Mouse (Mus musculus) neural tube, embryonic 14.5 days (tissue): ENCODE measurements at regions not wholly inside any gene's neighbourhood (a gene's known extent, or its start where the extent isn't known, plus 50 kb on each side); places are given as distances from the start of the nearest gene placed in this dataset.
A peak's percentile ranks its signal among the peaks of the same experiment; 100 is the strongest.

Source experiments
- ATAC-seq: fragments of 200-750 bp; cut with Nextera tagmentation; 2 replicates; pipeline ENCODE4 v1.8.0; 2017; ENCODE audit warnings: low read depth, mild to moderate bottlenecking, moderate TSS enrichment, moderate library complexity
- H3K27ac ChIP-seq: fragments of 300-500 bp; sonication (generic); 2 replicates; pipeline ENCODE4 v1.5.1; 2014; ENCODE audit warnings: low read depth, mild to moderate bottlenecking, control low read depth, low read length, moderate library complexity, mixed read lengths
- H3K27me3 ChIP-seq: fragments of 300-500 bp; sonication (generic); 2 replicates; pipeline ENCODE4 v1.6.1; 2014; ENCODE audit warnings: low read length; ENCODE audit not compliant: control insufficient read depth, insufficient read depth
- H3K36me3 ChIP-seq: fragments of 300-500 bp; sonication (generic); 2 replicates; pipeline ENCODE4 v1.6.1; 2014; ENCODE audit warnings: low read length, mixed read lengths; ENCODE audit not compliant: control insufficient read depth, insufficient read depth
- H3K4me1 ChIP-seq: fragments of 300-500 bp; sonication (generic); 2 replicates; pipeline ENCODE4 v1.6.1; 2014; ENCODE audit warnings: low read length; ENCODE audit not compliant: control insufficient read depth, insufficient read depth
- H3K4me2 ChIP-seq: fragments of 300-500 bp; sonication (generic); 2 replicates; pipeline ENCODE4 v1.6.1; 2014; ENCODE audit warnings: mild to moderate bottlenecking, low read depth, low read length, control low read depth
- H3K4me3 ChIP-seq: fragments of 300-500 bp; sonication (generic); 2 replicates; pipeline ENCODE4 v1.5.1; 2014; ENCODE audit warnings: low read depth, low read length, control low read depth, mixed read lengths
- H3K9ac ChIP-seq: fragments of 300-500 bp; sonication (generic); replicated peaks from 2 replicates; pipeline ENCODE4 v1.6.1; 2014; ENCODE audit warnings: low read depth, mild to moderate bottlenecking, control low read depth, low read length, mixed read lengths
- H3K9me3 ChIP-seq: fragments of 300-500 bp; sonication (generic); 2 replicates; pipeline ENCODE4 v1.6.1; 2016; ENCODE audit warnings: low read length; ENCODE audit not compliant: control insufficient read depth
- WGBS: fragments of 180-500 bp; shearing (Covaris S2); extraction: QIAGEN DNeasy Blood & Tissue Kit; methylation state at CpG from one replicate; pipeline ENCODE4 v1.1.7; 2014; 5-methylcytosine and 5-hydroxymethylcytosine counted together

DNA sequence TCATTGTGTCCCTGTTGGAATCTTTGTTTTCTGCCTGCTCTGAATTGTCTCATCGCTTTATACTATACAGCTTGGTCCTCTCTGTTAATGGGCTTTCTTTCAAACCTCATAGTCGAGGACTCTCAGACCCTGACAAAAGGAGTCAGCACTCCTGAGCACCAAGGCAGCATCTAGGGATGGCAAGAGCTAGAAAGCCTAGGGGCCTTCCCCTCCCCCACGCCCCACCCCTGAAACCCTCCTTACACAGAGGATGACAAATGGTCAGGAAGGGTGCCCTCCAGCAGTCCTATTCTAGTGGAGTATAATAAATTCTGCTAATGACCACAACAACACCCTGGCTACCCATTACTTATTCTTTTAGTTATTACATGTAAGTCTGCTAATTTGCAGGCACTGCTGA lies 74.4 kb downstream of the Tbx19 start:
- peak; percentile 30; the same call in 1 of the 2 replicates for ATAC-seq
- Histone ChIP-seq H3K27me3 (no peaks in the 10 kb centered on the region), H3K4me2 (no peak overlapping the region), H3K4me1 (no peaks in the 10 kb centered on the region; the same call in 1 of the 2 replicates), H3K27ac (no peak overlapping the region), H3K4me3 (no peak overlapping the region), H3K36me3 (no peaks in the 10 kb centered on the region), H3K9ac (no peak overlapping the region), H3K9me3 (no peaks in the 10 kb centered on the region)
- WGBS: 27% methylated on average over 3 of the region's 3 CpGs

DNA sequence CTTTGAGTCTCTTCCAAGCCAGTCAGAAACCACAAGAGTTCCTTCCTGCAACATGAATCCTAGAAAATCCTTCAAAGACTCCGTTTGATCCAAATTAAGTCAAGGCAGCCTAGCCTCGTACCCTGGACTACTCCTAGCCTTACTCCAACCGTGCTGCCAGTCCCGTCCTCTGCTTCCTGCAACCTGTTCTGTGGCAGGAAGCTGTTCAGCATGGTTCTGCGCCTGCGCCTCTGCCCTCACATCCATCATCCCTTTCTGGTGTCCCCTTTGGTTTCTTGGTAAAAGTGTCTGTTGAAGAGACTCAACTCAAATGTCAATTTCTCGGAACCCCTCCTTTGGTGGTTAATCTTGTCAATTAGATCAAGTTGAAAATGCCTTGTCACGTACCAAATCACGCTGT lies 75.8 kb downstream of the Tbx19 start:
- WGBS: 93% methylated on average over 9 of the region's 9 CpGs
- ATAC-seq: no peak
- Histone ChIP-seq H3K27me3 (no peaks in the 10 kb centered on the region), H3K9me3 (no peaks in the 10 kb centered on the region), H3K36me3 (no peaks in the 10 kb centered on the region), H3K4me3 (no peak overlapping the region), H3K4me1 (no peaks in the 10 kb centered on the region), H3K4me2 (no peak overlapping the region), H3K27ac (no peak overlapping the region), H3K9ac (no peak overlapping the region)

DNA sequence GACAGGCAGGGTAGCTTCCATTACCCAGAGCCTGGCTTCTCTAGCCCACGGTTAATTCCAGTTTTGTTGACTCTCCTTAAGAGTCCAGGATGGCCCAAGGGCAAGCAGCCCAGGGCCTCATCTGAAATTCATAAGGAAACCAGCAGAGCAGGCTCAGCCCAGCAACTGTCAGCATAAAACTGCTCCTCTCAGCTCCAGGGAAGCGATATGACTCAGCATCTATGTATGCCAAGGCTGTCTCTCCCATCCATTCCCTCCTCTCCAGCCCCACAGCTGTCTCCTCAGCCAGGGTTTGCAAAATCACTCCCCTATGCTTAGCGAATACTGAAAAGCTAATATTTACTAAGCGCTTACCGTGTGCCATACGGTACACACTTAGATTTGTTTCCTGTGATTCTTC lies 76.4 kb downstream of the Tbx19 start:
- Histone ChIP-seq H3K9ac (no peak overlapping the region), H3K36me3 (no peaks in the 10 kb centered on the region), H3K27ac (no peak overlapping the region), H3K4me1 (no peaks in the 10 kb centered on the region), H3K4me3 (no peak overlapping the region), H3K9me3 (no peaks in the 10 kb centered on the region), H3K27me3 (no peaks in the 10 kb centered on the region), H3K4me2 (no peak overlapping the region)
- 84% methylated on average over 6 of the region's 6 CpGs for WGBS
- peak; percentile 44; the same call in 1 of the 2 replicates for ATAC-seq

DNA sequence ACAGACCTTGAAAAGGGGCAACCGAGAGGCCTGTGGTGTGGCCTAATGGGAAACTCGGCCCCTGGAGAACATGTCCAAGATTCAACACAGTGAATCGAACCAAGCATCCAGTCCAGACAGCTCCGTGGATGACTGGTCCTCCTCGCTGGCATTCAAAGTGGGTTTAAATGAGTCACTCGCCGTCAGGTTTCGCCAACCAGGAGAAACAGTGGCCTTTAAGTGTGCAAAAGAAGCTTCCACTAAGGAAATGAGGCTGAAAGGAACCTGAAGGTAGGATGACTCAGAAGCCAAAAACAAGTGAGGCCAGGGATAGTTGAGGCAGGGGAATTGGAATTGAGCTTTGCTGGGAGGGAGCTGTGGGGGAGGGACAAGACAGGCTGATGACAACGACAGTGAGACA lies 80.2 kb downstream of the Tbx19 start:
- H3K27ac ChIP-seq: no peak overlapping the region
- no peaks in the 10 kb centered on the region for H3K36me3 ChIP-seq
- H3K27me3 ChIP-seq: no peaks in the 10 kb centered on the region
- no peak for ATAC-seq
- H3K4me1 ChIP-seq: peaks cover 6% of the 10 kb centered on the region
- no peak overlapping the region for H3K4me3 ChIP-seq
- WGBS: 88% methylated on average over 9 of the region's 9 CpGs
- H3K9ac ChIP-seq: no peak overlapping the region
- no peak overlapping the region for H3K4me2 ChIP-seq
- no peaks in the 10 kb centered on the region for H3K9me3 ChIP-seq

DNA sequence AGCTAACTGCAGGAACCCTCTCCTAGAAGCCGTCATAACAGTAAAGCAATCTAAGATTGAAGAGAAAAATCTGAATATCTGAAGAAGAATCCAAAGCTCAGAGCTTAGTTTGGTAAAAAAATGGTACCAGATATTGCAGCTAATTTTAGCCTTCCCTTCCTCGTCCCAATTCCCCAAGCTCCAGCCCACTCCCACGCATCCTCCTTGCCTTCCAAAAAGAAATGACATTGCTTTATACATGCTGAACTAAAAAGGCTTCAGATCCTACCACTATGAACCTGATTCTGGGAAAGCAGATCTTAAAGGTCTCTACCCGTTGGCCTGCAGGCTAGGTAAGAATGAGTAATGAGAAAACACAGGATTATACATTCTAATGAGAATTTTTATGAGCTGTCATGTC lies 83.3 kb downstream of the Tbx19 start:
- Histone ChIP-seq H3K27me3 (no peaks in the 10 kb centered on the region), H3K4me3 (no peak overlapping the region), H3K27ac (peak overlapping the region; percentile 7; the same call in 1 of the 2 replicates), H3K36me3 (no peaks in the 10 kb centered on the region), H3K4me1 (peaks cover 9% of the 10 kb centered on the region), H3K4me2 (no peak overlapping the region), H3K9ac (no peak overlapping the region), H3K9me3 (no peaks in the 10 kb centered on the region)
- WGBS: 63% methylated on average over 4 of the region's 4 CpGs
- no peak for ATAC-seq

DNA sequence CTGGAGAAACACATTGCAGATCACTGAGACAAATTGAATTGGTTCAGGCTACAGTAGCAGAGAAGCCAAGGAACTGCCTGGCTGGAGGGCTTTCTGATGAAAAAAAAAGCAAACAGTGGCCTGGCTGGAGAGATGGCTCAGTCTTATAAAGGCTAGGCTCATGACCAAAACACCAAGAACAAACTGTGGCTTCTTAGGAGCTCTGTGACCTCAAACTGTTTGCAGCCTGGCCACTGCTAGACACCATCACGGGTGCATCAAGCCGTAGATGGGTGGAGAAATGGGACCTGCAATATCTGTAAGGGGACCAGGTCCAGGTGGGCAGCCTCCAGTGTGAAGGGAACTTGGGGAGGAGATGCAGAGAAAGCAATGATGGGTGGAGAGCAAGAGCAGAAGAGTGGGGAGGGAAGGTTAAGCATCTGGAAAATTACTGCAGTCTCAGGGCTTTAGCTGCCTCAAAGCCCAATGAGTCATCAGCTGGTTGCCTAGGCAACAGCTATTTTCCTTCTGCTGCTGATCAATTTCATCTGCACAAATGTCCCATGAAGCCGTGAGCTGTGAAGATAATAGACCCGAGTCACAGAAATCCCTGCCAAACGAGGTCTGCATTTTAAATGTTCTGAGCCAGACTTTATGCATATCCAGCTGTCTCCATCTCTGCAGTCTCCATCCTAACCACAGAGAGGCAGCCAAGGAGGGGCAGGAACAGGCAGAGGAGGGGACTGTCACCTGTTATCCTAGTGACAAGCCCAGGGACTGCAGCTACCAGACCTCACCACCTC lies 85.1 kb downstream of the Tbx19 start:
- Histone ChIP-seq H3K4me3 (no peak overlapping the region), H3K4me2 (no peak overlapping the region), H3K9ac (no peak overlapping the region; the same call in 1 of the 2 replicates), H3K27ac (peak overlapping the region; percentile 81), H3K36me3 (no peaks in the 10 kb centered on the region), H3K27me3 (no peaks in the 10 kb centered on the region), H3K4me1 (peaks cover 9% of the 10 kb centered on the region), H3K9me3 (no peaks in the 10 kb centered on the region)
- ATAC-seq: peak; percentile 94
- WGBS: 20% methylated on average over 5 of the region's 5 CpGs

DNA sequence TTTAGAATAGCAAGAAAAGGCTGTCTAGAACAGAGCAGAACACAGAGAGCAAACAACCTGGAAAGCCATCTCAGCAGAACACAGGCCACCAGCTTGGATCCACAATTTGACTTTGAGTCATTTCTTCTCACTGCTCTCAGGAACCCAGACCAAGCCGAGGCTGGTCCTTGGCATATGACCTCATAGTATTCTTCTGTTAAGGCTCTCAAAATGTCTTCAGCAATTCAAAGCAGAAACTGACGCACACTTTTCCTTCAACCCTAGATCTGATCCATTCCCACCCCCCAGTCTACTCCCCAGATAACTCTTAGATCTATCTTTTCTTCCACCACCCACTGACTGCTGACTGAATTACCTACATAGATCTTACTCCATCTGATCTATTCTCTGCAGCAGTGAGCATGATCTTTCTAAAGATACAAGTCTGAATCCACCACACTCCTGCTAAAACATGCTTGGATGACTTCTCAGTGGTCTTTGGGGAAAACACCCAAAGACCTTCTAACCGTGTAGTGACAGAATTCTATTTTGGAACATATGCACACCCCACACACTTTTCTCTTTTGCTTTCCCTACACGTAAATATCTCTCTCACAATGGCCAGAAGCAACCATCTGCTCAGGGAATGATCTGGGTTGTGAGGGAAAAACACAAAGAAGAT lies 88.6 kb downstream of the Tbx19 start:
- Histone ChIP-seq H3K9me3 (no peaks in the 10 kb centered on the region), H3K4me1 (peaks cover 9% of the 10 kb centered on the region), H3K27ac (no peak overlapping the region), H3K36me3 (no peaks in the 10 kb centered on the region), H3K9ac (no peak overlapping the region), H3K4me2 (no peak overlapping the region), H3K27me3 (no peaks in the 10 kb centered on the region), H3K4me3 (no peak overlapping the region)
- no peak for ATAC-seq
- WGBS: 87% methylated on average over 4 of the region's 4 CpGs

DNA sequence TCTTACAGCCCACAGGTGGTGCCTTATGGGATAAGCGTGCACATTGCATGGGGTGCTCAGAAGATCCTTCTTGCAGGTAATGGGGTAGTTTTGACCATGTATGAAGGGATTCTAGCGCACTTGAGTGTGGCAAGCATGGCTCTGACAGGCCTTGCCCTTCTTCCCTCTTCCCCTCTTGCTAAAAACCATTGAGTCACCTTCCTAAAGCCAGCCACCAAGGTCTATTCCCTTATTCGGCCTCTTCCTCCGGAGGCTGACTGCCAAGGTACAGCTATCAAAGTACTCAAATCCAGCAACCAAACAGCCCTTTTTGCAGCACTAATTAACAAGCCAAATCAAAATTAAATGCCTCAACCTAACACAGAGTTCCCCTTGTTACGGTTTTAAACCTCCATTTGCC lies 95.6 kb downstream of the Tbx19 start:
- H3K4me1 ChIP-seq: no peaks in the 10 kb centered on the region; the same call in 1 of the 2 replicates
- H3K27me3 ChIP-seq: no peaks in the 10 kb centered on the region
- H3K9me3 ChIP-seq: no peaks in the 10 kb centered on the region
- H3K4me3 ChIP-seq: no peak overlapping the region
- H3K4me2 ChIP-seq: no peak overlapping the region
- 63% methylated on average over 5 of the region's 5 CpGs for WGBS
- no peak overlapping the region for H3K9ac ChIP-seq
- H3K36me3 ChIP-seq: no peaks in the 10 kb centered on the region
- no peak overlapping the region; the same call in 1 of the 2 replicates for H3K27ac ChIP-seq
- ATAC-seq: no peak

DNA sequence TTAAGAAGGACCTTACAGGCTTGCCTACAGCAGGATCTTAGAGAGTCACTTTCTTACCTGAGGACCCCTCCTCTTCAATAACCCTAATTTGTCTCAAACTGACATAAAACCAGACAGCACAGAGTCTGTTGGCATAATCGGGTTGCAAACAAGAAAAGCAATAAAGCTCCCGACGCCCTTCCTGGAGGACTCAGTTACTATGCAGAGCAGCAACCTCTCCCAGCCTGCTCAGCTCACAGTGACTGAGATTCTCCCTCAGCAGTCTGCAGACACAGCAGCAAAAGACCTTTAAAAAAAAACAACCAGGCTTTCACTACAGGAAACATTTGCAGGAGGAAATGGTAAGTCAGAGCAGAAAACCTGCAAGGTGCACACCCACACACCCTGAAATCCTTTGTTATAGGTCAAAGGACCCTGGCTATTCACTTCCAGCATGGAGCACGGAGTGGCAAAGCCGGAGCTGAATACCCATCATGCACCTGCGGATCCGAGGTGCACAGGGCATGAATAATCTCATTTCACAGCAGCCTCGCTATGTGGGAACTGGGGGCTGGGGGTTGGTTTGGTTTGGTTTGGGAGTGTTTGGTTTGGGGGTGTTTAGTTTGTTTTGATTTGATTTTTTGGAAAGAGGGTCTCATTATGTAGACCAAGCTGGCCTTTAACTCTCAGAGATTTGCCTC lies 97.6 kb downstream of the Tbx19 start:
- no peaks in the 10 kb centered on the region; the same call in 1 of the 2 replicates for H3K4me1 ChIP-seq
- no peak overlapping the region for H3K9ac ChIP-seq
- H3K27ac ChIP-seq: 0 out of 2 replicates have a peak overlapping the region, but pooled peaks have one; percentile 25
- no peak overlapping the region for H3K4me2 ChIP-seq
- WGBS: 39% methylated on average over 8 of the region's 8 CpGs
- H3K4me3 ChIP-seq: no peak overlapping the region
- ATAC-seq: peak; percentile 44; the same call in 1 of the 2 replicates
- no peaks in the 10 kb centered on the region for H3K27me3 ChIP-seq
- H3K9me3 ChIP-seq: no peaks in the 10 kb centered on the region
- H3K36me3 ChIP-seq: no peaks in the 10 kb centered on the region
